Mouse (Mus musculus) kidney, embryonic 15.5 days (tissue): ENCODE measurements at regions not wholly inside any gene's neighbourhood (a gene's known extent, or its start where the extent isn't known, plus 50 kb on each side); places are given as distances from the start of the nearest gene placed in this dataset.

ENCODE experiments used
- ATAC-seq: fragments of 200-750 bp; cut with Nextera tagmentation; replicated peaks from 2 replicates; pipeline ENCODE4 v1.8.0; 2017; ENCODE audit warnings: moderate TSS enrichment; ENCODE audit not compliant: low FRiP score
- H3K27ac ChIP-seq: fragments of 300-500 bp; sonication (generic); 2 replicates; pipeline ENCODE4 v1.5.1; 2015; ENCODE audit warnings: mild to moderate bottlenecking, inconsistent platforms
- H3K27me3 ChIP-seq: fragments of 300-500 bp; sonication (generic); 2 replicates; pipeline ENCODE4 v1.6.1; 2015; ENCODE audit warnings: inconsistent platforms
- H3K36me3 ChIP-seq: fragments of 300-500 bp; sonication (generic); 2 replicates; pipeline ENCODE4 v1.6.1; 2015; ENCODE audit warnings: inconsistent platforms
- H3K4me1 ChIP-seq: fragments of 300-500 bp; sonication (generic); 2 replicates; pipeline ENCODE4 v1.6.1; 2015; ENCODE audit warnings: inconsistent platforms
- H3K4me2 ChIP-seq: fragments of 300-500 bp; sonication (generic); 2 replicates; pipeline ENCODE4 v1.6.1; 2015; ENCODE audit warnings: moderate library complexity, mild to moderate bottlenecking, inconsistent platforms
- H3K4me3 ChIP-seq: fragments of 300-500 bp; sonication (generic); replicated peaks from 2 replicates; pipeline ENCODE4 v1.5.1; 2015; ENCODE audit warnings: mild to moderate bottlenecking, inconsistent platforms
- H3K9ac ChIP-seq: fragments of 300-500 bp; sonication (generic); 2 replicates; pipeline ENCODE4 v1.6.1; 2015; ENCODE audit warnings: mild to moderate bottlenecking, inconsistent platforms
- H3K9me3 ChIP-seq: fragments of 300-500 bp; sonication (generic); replicated peaks from 2 replicates; pipeline ENCODE4 v1.6.1; 2016; ENCODE audit warnings: inconsistent platforms
- WGBS: fragments of 180-500 bp; shearing (Covaris S2); methylation state at CpG from one replicate; pipeline ENCODE4 v1.1.7; 2015; ENCODE audit warnings: mixed read lengths; 5-methylcytosine and 5-hydroxymethylcytosine counted together

DNA sequence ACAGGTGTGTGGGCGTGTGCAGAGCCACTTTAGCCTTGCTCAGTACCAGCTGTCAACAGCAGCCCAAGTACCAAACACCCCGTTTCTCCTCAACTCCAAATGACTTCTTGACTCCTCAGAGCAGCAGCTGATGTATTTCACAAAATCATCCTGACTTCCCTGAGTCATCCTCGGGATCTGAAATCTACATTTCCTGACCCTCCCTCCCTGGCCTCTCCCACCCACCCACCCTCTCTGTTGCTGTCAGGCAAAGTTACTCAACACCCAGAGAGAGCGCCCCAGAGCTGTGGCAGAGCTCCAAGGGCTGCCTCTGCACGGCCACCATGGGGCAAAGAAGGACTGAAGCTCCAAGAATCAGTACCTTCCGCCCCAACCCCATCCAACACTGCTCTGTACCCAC, 83.5 kb upstream of the Cyp1b1 start:
- ATAC-seq, result no peak
- H3K9ac ChIP-seq, result no peak overlapping the region
- no peak overlapping the region for H3K4me2 ChIP-seq
- no peaks in the 10 kb centered on the region for H3K27me3 ChIP-seq
- no peak overlapping the region for H3K27ac ChIP-seq
- H3K4me3 ChIP-seq, result no peak overlapping the region
- H3K9me3 ChIP-seq, result no peaks in the 10 kb centered on the region
- H3K4me1 ChIP-seq, result no peaks in the 10 kb centered on the region
- no peaks in the 10 kb centered on the region for H3K36me3 ChIP-seq
- 60% methylated on average over 6 of the region's 6 CpGs for WGBS

- Histone ChIP-seq H3K9ac (no peak overlapping the region), H3K36me3 (no peaks in the 10 kb centered on the region), H3K4me1 (peaks cover 6% of the 10 kb centered on the region; the same call in 1 of the 2 replicates), H3K4me2 (no peak overlapping the region), H3K9me3 (no peaks in the 10 kb centered on the region), H3K27ac (no peak overlapping the region), H3K27me3 (no peaks in the 10 kb centered on the region), H3K4me3 (no peak overlapping the region)
- WGBS, result 51% methylated on average over 7 of the region's 7 CpGs
- ATAC-seq, result no peak
Measured at GRCm38 (mm10) chr17:79790166-79790565, 75.3 kb upstream of the Cyp1b1 start.

DNA sequence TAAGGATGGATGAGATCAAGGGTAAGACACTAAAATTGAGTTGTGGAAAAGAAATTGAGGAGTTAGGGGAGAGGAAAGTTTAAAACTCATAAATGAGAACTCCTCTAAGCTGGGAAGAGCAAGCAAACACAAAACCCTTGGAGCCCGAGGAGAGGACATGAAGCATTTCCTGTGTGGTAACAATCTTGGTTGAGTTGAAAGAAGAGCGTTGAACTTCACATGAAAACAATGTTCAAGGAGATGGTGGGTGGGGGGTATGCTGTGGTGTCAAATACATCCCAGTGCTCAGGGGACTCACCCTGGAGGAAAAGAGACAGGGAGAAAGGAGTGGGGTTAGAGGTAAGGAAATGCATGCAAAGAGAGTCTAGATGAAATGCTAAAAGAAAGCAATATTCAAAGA, 72.3 kb upstream of the Cyp1b1 start:
- no peaks in the 10 kb centered on the region for H3K9me3 ChIP-seq
- H3K9ac ChIP-seq, result no peak overlapping the region
- WGBS, result 68% methylated on average over 2 of the region's 2 CpGs
- ATAC-seq, result no peak
- no peaks in the 10 kb centered on the region for H3K36me3 ChIP-seq
- no peak overlapping the region for H3K4me3 ChIP-seq
- peaks cover 18% of the 10 kb centered on the region for H3K4me1 ChIP-seq
- H3K27ac ChIP-seq, result no peak overlapping the region
- no peak overlapping the region for H3K4me2 ChIP-seq
- H3K27me3 ChIP-seq, result no peaks in the 10 kb centered on the region

GRCm38 (mm10) chr17:79786691-79787090, 71.8 kb upstream of the Cyp1b1 start:
- no peak overlapping the region for H3K4me3 ChIP-seq
- peaks cover 18% of the 10 kb centered on the region for H3K4me1 ChIP-seq
- H3K9ac ChIP-seq, result no peak overlapping the region
- ATAC-seq, result 0 out of 2 replicates have a peak, but pooled peaks have one; percentile 49
- no peaks in the 10 kb centered on the region for H3K9me3 ChIP-seq
- H3K36me3 ChIP-seq, result no peaks in the 10 kb centered on the region
- no peak overlapping the region for H3K27ac ChIP-seq
- 66% methylated on average over 5 of the region's 5 CpGs for WGBS
- no peaks in the 10 kb centered on the region for H3K27me3 ChIP-seq
- no peak overlapping the region for H3K4me2 ChIP-seq

DNA sequence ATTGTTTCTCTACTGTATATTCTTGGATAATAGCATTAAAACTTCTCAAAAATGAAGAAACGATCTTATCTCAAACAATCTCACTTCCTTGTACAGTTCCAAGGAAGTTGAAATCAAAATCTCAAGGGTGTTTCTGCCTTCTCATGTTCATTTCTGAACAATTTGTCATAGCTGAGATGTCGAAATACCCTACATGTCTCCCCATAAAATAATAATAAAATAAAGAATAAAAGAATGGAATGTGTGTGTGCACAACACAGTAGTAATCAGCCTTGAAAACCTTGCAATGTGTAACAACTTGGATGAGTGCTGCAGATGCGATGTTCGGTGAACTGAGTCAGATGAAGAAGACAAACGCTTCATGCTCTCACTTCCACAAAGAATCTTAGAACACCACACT, 71.4 kb upstream of the Cyp1b1 start:
- Histone ChIP-seq H3K27ac (no peak overlapping the region), H3K4me1 (peaks cover 18% of the 10 kb centered on the region), H3K36me3 (no peaks in the 10 kb centered on the region), H3K4me3 (no peak overlapping the region), H3K9me3 (no peaks in the 10 kb centered on the region), H3K4me2 (no peak overlapping the region), H3K9ac (no peak overlapping the region), H3K27me3 (no peaks in the 10 kb centered on the region)
- 90% methylated on average over 5 of the region's 5 CpGs for WGBS
- ATAC-seq, result no peak

GRCm38 (mm10) chr17:79784256-79784870, 69.5 kb upstream of the Cyp1b1 start:
- Histone ChIP-seq H3K4me3 (no peak overlapping the region), H3K27me3 (no peaks in the 10 kb centered on the region), H3K9me3 (no peaks in the 10 kb centered on the region; the same call in 1 of the 2 replicates), H3K27ac (no peak overlapping the region; the same call in 1 of the 2 replicates), H3K4me1 (peaks cover 18% of the 10 kb centered on the region), H3K9ac (no peak overlapping the region), H3K4me2 (no peak overlapping the region), H3K36me3 (no peaks in the 10 kb centered on the region)
- no peak for ATAC-seq
- 32% methylated on average over 6 of the region's 6 CpGs for WGBS

DNA sequence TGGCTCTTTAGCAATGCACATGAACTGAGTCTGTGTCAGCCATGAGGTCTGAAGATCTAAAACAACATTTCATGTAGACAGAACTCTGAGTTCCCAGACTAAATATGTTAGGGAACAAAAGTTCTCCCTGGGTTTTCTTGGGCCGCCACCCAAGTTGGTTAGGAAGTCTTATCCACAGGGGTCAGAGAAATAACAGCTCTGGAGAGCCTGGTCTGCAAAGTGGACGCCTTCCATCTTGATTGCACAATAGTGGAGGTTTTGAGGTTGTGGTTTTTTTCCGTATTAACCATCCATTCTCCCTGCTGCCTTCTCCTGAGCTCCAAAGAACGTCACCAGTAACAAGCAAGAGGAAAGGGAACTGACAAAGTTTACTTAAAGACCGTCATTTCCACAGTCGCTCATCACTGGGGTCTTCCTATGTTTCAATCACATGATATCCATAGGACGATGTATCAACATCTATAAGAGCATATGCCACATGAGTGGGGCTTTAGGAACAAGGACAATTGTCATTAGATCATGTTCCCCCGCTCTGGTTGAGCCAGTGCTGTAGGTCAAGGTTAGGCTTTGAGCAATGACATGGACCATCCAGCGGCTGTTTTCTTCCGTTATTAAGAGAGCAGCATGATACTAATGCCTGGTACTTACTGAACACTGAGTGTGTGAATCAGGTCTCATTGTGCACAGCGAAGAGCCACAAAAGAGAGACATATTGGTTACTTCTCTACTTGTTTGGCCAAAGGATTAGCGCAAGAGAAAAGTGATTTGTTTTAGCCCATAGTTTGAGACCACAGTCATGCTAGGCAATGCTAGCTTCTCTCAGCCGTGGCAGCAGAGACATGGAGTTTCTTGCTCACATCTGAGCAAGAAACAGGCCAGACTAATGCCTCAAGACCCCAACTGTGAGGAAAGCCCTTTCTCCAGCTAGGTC, 67.1 kb upstream of the Cyp1b1 start:
- Histone ChIP-seq H3K4me3 (no peak overlapping the region), H3K27me3 (no peaks in the 10 kb centered on the region), H3K4me2 (no peak overlapping the region), H3K9me3 (no peaks in the 10 kb centered on the region; the same call in 1 of the 2 replicates), H3K36me3 (no peaks in the 10 kb centered on the region), H3K9ac (no peak overlapping the region), H3K27ac (peak overlapping the region; percentile 9; the same call in 1 of the 2 replicates), H3K4me1 (peaks cover 23% of the 10 kb centered on the region)
- no peak for ATAC-seq
- WGBS, result 86% methylated on average over 13 of the region's 13 CpGs

GRCm38 (mm10) chr17:79781262-79781661, 66.4 kb upstream of the Cyp1b1 start:
- H3K9ac ChIP-seq, result no peak overlapping the region
- no peak overlapping the region for H3K4me2 ChIP-seq
- no peak overlapping the region for H3K4me3 ChIP-seq
- H3K36me3 ChIP-seq, result no peaks in the 10 kb centered on the region
- peaks cover 17% of the 10 kb centered on the region for H3K4me1 ChIP-seq
- H3K27me3 ChIP-seq, result no peaks in the 10 kb centered on the region
- H3K27ac ChIP-seq, result peak overlapping the region; percentile 14; the same call in 1 of the 2 replicates
- 75% methylated on average over 2 of the region's 2 CpGs for WGBS
- H3K9me3 ChIP-seq, result no peaks in the 10 kb centered on the region; the same call in 1 of the 2 replicates
- ATAC-seq, result no peak

DNA sequence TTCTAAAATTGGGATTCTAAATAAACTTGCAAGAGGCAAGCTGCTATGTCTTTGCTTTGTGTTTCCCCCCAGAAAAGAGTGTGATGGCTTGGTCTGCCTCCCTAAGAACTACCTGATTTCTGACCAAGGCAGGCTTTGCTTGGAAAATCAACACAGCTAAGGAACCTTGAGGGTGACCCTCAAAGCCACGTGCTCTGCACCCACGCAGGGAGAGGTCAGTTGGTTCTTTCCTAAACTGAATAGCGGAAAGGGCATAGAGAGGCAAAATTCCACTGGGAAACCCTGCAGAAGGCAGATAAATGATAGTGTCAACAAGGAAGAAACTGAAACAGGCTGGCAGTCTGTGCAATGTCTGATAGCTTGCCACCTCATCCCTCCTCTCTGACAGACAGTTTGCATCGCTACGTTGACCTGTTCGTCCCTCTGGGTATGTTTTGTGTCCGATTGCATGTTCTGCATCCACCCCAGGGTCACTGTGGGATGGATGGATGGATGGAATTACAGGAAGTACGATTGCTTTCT, 63.1 kb upstream of the Cyp1b1 start:
- H3K4me2 ChIP-seq, result no peak overlapping the region
- peaks cover 14% of the 10 kb centered on the region; the same call in 1 of the 2 replicates for H3K4me1 ChIP-seq
- no peak overlapping the region for H3K4me3 ChIP-seq
- no peaks in the 10 kb centered on the region for H3K36me3 ChIP-seq
- H3K27ac ChIP-seq, result no peak overlapping the region; the same call in 1 of the 2 replicates
- WGBS, result 49% methylated on average over 8 of the region's 8 CpGs
- H3K27me3 ChIP-seq, result no peaks in the 10 kb centered on the region
- no peak for ATAC-seq
- H3K9me3 ChIP-seq, result no peaks in the 10 kb centered on the region; the same call in 1 of the 2 replicates
- no peak overlapping the region for H3K9ac ChIP-seq

- no peak overlapping the region for H3K9ac ChIP-seq
- WGBS, result 53% methylated on average over 4 of the region's 4 CpGs
- no peak; the same call in 1 of the 2 replicates for ATAC-seq
Measured at GRCm38 (mm10) chr17:79776177-79776576, 61.3 kb upstream of the Cyp1b1 start.

DNA sequence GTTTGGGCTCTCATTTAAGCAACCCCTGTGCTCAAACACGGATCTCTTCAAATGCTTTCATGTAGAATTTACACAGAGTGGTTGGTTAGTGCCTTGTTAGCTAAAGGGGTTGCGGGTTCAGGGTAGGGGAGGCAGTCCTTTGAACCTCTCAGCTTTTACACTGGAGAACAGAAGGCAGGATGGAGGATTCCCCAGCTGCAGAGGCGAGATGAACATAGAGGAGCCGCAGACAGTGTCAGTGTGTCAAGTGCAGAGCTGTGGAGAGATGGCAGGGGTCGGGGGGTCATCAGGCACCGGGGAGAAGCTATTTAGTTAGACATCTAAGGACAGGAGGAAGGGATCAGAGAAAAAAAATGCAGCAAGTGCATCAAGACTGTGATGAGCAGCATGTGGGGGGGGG, 60.4 kb upstream of the Cyp1b1 start:
- Histone ChIP-seq H3K9me3 (no peaks in the 10 kb centered on the region), H3K4me2 (no peak overlapping the region), H3K27me3 (no peaks in the 10 kb centered on the region), H3K4me1 (peaks cover 23% of the 10 kb centered on the region), H3K27ac (no peak overlapping the region), H3K36me3 (no peaks in the 10 kb centered on the region), H3K9ac (no peak overlapping the region), H3K4me3 (no peak overlapping the region)
- WGBS, result 63% methylated on average over 6 of the region's 6 CpGs
- ATAC-seq, result no peak

More at GRCm38 (mm10) chr17:79776177-79776576, 61.3 kb upstream of the Cyp1b1 start:
- no peak overlapping the region for H3K4me2 ChIP-seq
- H3K4me1 ChIP-seq, result peaks cover 23% of the 10 kb centered on the region
- H3K27ac ChIP-seq, result peak overlapping the region; percentile 34; the same call in 1 of the 2 replicates
- H3K9me3 ChIP-seq, result no peaks in the 10 kb centered on the region; the same call in 1 of the 2 replicates
- H3K27me3 ChIP-seq, result no peaks in the 10 kb centered on the region
- no peak overlapping the region for H3K4me3 ChIP-seq
- H3K36me3 ChIP-seq, result no peaks in the 10 kb centered on the region

DNA sequence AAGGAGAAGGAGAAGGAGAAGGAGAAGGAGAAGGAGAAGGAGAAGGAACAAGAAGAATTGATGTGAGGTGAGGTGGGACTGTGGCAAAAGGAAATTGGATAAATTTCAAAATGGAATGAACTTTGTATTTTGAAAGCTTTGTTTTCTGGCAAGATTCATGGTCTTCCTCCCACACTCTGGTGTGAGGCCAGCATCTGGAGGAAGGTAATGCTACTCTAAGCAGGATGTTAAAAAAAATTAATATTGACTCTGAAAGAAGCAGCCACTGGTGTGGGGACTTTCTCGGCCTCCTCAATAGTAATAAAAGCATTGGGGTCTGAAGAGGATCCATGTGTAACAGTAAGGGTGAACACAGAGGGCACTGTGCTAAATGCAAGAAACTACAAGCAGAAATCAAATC, 59.4 kb upstream of the Cyp1b1 start:
- H3K4me1 ChIP-seq, result peaks cover 23% of the 10 kb centered on the region
- no peak for ATAC-seq
- H3K9ac ChIP-seq, result no peak overlapping the region
- H3K27me3 ChIP-seq, result no peaks in the 10 kb centered on the region
- WGBS, result 24% methylated on average over 1 of the region's 1 CpGs
- 0 out of 2 replicates have a peak overlapping the region, but pooled peaks have one; percentile 14 for H3K27ac ChIP-seq
- H3K9me3 ChIP-seq, result no peaks in the 10 kb centered on the region
- H3K36me3 ChIP-seq, result no peaks in the 10 kb centered on the region
- no peak overlapping the region for H3K4me2 ChIP-seq
- H3K4me3 ChIP-seq, result no peak overlapping the region
